Mouse (Mus musculus): ENCODE results near the gene Iqcb1.

DNA sequence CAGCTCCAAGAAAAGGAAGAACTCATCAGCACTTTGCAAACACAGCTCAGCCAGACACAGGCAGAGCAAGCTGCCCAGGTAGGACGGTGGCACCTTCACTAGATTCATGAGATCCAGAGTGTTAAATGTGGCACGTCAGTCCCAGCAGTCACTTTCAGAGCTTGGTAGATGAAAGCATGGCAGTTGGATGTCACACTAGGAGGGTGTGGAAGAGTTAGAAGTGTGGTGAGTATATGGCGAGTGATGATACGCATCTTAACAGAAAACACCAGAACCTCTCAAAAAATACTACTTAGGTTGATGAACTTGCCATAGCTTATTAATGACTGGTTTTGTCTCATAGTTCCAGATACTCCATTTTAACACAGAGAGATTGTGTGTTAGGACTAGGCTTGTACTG lies 63.2 kb downstream of the Iqcb1 start:
- TF ChIP-seq POLR2AphosphoS2 (IDR thresholded peaks at IDR 0.05; ENCODE audit: low read depth, low read length) (no peak), CTCF (conservative IDR thresholded peaks at IDR 0.05 in 1 of 2, IDR thresholded peaks at IDR 0.05 in 1 of 2; ENCODE audit: low read depth in 2 of 2, low read length in 2 of 2) (no peak), POLR2A (IDR thresholded peaks at IDR 0.05; ENCODE audit: low read depth, low read length) (no peak), KAT2A (IDR thresholded peaks at IDR 0.05; ENCODE audit: insufficient replicate concordance, low read length) (no peak), RAD21 (IDR thresholded peaks at IDR 0.05; ENCODE audit: low read depth, low read length) (no peak), TBP (conservative IDR thresholded peaks at IDR 0.05; ENCODE audit: low read depth, low read length) (no peak), EP300 (IDR thresholded peaks at IDR 0.05; ENCODE audit: low read length) (no peak), JUN (IDR thresholded peaks at IDR 0.05; ENCODE audit: insufficient read depth, low read depth, low read length) (no peak), CHD1 (IDR thresholded peaks at IDR 0.05; ENCODE audit: low read depth, low read length) (no peak), ELF1 (IDR thresholded peaks at IDR 0.05; ENCODE audit: low read depth, low read length) (no peak), JUND (conservative IDR thresholded peaks at IDR 0.05; ENCODE audit: low read depth, low read length) (no peak), MAX (IDR thresholded peaks at IDR 0.05; ENCODE audit: low read length) (no peak)

All from CH12.LX (cell line).